Mouse (Mus musculus) thymus, postnatal 25 days (tissue): ENCODE data around the gene Trim21.

Experiments
- DNase-seq: peaks from one replicate; pipeline ENCODE4 v3.0.0; 2022

Gene Trim21

GRCm38 (mm10) chr7:102564999-102565997 is at the start of gene Trim21:
TSS of gene Trim21 (minus strand) at chr7:102565486.
- DNase-seq, result peak; percentile 86

DNA sequence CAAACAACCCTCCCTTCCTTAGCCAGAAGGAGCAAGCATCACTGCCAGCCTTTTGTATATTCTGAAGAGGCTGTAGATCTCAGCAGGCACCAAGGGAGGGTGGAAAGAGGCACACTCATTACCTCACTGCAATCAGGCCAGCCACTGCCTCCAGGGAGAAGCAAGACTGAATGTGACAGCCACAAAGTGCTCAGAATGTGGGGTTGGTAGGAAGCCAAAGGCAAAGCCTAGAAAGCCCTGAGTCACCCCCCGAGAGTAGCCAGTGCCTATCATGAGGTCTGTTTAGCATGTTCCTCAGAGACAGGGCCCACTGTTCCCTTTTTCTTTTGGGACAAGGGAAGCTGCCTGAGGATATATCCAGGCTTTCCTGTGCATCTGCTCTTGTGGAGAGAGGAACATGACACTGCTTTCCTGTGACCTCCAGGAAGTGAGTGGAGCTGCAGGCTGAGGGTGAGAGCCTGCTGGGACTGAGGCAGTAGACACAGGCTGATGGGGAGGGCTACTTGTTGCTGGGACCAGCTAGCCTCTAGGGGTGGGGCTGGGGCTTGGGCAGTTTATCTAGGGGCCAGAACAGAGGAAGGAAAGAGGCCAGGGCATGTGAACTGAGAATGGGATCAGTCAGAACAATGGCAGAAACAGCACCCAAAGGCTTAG is 32.2 kb upstream of the Trim21 start, which contains the start of gene Olfr552:
Olfr552 (plus strand) TSS at position 393 of the 654 bp plus-strand sequence.
- DNase-seq, result no peak

DNA sequence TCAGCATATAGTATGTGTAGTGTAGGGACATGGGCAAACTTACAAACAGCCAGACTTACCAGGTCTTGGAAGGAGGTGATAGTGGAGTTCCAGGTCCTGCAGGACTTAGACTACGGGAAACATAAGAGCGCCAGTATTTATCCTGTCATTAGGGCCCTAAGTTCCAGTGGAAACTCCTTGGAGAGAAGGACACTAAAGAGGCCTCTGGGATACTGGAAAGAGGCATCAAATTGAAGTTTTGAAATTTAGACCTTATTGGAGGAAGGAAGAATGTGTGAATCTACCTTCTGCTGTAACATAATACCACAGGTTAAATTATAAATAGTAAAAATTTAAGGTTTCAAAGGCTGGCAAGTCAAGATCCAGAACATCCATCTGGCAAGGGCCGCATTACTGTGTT is 26.5 kb upstream of the Trim21 start, which contains the start of gene Olfr551:
Olfr551 (minus strand) TSS at position 101 of the 400 bp plus-strand sequence.
- no peak for DNase-seq

GRCm38 (mm10) chr7:102575998-102576397 is 10.7 kb upstream of the Trim21 start:
- no peak for DNase-seq

DNA sequence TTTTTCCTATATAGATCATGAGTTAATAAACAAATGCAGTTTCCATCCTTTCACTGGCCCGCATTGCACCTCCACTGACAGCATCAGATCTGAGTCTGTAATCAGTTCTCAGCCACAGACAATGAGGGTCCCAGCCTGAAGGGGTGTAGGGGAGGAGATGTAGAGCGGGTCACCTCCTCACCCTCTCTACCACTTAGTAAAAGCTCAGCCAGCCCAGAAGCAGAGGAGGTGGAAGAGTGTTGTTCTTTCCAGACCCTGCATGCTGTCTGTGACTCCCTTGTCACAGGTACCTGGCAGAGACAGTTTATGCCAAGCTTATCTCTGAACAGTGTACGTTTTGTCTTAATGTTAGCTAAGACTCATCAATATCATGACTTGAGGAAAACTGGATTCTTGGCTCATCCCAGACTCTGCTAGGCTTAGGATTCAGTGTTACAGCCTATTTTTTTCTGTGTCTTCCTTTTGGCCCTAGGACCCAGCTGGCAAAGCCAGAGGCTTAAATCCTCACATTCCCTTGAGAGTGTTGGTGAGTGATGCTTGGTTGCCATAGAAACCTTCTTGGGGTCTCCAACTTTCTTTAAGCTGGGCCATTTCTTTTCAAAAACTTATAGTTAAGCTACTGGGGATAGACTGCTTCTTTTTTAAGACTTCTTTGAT is 8.0 kb upstream of the Trim21 start:
- DNase-seq, result no peak

DNA sequence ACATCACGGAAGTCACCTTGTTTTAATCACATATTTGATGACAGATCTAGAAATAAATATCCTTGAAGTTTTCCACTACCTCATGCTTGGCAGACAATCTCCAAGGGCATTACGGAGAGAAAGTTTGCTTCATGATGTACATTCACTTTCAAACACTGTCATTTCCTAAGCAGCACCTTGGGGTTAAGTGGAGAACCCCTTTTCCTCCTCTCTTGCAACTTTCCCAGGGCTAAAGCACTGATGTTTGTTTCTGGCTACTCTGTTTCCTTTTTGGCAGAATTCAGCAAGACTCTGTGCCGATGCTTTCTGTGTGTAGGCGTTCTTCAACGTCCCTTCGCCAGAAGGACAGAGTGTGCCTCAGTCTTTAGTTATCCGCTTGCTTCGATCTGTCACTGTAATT is 5.9 kb upstream of the Trim21 start, which contains the start of gene Olfr550:
Olfr550 (plus strand) TSS at position 301 of the 400 bp plus-strand sequence.
- DNase-seq, result no peak

GRCm38 (mm10) chr7:102566219-102566618 is 933 bp upstream of the Trim21 start:
- DNase-seq, result no peak

DNA sequence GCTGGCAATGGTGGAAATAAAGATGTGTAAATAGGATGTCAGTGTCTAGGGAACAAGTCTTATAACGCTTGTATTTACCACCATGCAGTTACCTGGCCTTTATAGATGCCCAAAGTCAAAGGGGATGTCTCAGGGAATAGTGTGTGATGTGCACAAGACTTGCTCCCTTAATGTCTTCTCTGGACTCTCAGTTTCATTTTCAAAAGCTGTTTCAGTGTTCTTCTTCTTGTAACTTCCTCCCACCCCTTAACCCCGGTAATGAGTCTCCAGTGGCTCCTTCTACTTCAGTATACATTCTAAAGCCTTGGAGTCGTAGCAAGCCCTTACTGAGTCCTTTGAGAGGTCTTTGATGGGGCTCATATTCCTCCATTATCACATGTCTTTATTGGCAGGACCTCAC is 12.0 kb downstream of the Trim21 start:
- DNase-seq, result no peak

DNA sequence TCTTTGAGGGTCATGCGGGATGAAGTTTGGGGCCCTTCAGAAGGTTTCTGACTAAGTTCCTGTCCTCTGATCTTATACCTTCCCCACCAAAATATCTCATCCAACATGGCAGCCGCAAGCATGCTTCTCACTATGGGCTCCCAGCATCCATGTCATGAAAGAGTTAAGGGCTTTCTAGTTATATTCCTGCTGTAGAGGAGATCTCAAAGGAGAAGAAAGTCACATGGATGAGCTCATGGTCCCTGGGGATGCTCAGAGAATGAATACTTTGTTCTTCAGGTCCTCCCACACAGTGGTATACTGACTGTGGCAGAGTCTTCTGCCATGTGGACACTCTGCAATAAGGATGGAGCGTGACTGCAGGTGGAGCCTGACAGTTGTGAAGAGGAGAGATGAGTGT is 15.7 kb downstream of the Trim21 start, which contains the start of gene Olfr549:
Olfr549 (plus strand) TSS at position 301 of the 400 bp plus-strand sequence.
- DNase-seq, result no peak

DNA sequence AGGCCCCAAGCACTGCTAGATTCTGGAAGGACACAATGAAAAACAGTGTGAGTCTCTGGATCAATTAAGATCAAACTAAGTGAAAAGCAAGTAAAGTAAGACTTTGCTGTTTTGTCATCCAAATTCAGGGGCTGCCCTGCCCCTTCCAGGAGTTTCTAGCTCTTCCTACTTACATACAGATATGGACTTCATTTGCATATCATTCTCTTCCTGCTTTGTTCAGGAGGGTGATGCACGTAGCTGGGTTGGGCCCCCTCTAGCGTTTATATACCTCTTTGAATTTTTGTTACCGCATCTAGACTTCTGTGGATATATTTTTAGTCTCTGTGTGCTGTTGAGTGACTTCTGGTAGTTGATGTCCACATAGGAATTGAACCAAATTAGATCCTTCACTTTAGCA is 24.0 kb downstream of the Trim21 start:
- no peak for DNase-seq

GRCm38 (mm10) chr7:102540596-102540995 is 24.7 kb downstream of the Trim21 start, which contains the start of gene Olfr548-ps1:
TSS of gene Olfr548-ps1 (plus strand) at chr7:102540896.
- no peak for DNase-seq

DNA sequence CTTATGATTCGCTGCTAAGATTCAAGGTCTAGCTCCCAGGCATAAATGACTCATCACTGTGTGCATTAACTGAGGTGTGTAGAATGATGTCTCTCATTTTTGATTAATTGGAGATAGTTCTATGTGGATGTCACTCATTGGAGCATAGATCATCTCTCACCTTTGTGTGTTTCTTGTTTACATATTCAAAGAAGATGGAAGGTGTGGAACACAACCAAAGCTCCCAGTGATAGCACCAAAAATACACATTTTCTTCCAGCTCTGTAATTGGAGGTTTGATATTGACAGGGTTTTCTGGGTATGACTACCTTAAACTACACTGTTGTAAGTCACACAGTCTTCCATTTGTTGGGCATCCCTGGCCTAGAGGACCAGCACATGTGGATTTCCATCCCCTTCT is 30.8 kb downstream of the Trim21 start, which contains the start of gene Olfr547:
Olfr547 (plus strand) TSS at position 301 of the 400 bp plus-strand sequence.
- DNase-seq, result no peak

GRCm38 (mm10) chr7:102529052-102529451 is 36.2 kb downstream of the Trim21 start:
- no peak for DNase-seq

- no peak for DNase-seq
Measured at GRCm38 (mm10) chr7:102517051-102517335, 48.3 kb downstream of the Trim21 start.

- DNase-seq, result no peak
Measured at GRCm38 (mm10) chr7:102516261-102517050, 48.8 kb downstream of the Trim21 start.

GRCm38 (mm10) chr7:102514144-102514543 is 51.1 kb downstream of the Trim21 start:
- no peak for DNase-seq

- peak; percentile 88 for DNase-seq
Measured at GRCm38 (mm10) chr7:102512814-102513435, 52.4 kb downstream of the Trim21 start.

- DNase-seq, result no peak
Measured at GRCm38 (mm10) chr7:102511927-102512326, 53.4 kb downstream of the Trim21 start.

GRCm38 (mm10) chr7:102509726-102510125 is 55.6 kb downstream of the Trim21 start:
- DNase-seq, result no peak

- no peak for DNase-seq
Measured at GRCm38 (mm10) chr7:102508666-102509065, 56.6 kb downstream of the Trim21 start.

- DNase-seq, result no peak
Measured at GRCm38 (mm10) chr7:102508066-102508465, 57.2 kb downstream of the Trim21 start.
